Mouse (Mus musculus) gastrocnemius, postnatal 14 days (tissue): ENCODE results near the gene Ahcy. TPM values are rescaled to one million over a fixed set of nuclear protein-coding genes. Genes with fewer than 3 reads are reported as not detected.
A peak's percentile ranks its signal among the peaks of the same experiment; 100 is the strongest.
"Not testable (repeated sequence)": the region's sequence is repeated elsewhere in the genome, so short reads cannot be mapped to it uniquely, and the experiment has no call there.

Experiments
- DNase-seq: peaks from one replicate; pipeline ENCODE4 v3.0.0; 2021; ENCODE audit warnings: mixed read lengths
- intact Hi-C: fragments of 180-260 bp; cut with DNase I; formaldehyde crosslinking; loops from one replicate; pipeline ENCODE4 v1.15.1; 2025; ENCODE audit warnings: low total_unique reads
- total RNA-seq, 2 experiments: library from RNA; stranded (reverse); gene quantifications; 2 replicates each; pipeline ENCODE4 v1.2.3; 2021

Gene Ahcy
- total RNA-seq, 2 experiments from 2014 or later: 15.4 to 18.3 TPM

DNA sequence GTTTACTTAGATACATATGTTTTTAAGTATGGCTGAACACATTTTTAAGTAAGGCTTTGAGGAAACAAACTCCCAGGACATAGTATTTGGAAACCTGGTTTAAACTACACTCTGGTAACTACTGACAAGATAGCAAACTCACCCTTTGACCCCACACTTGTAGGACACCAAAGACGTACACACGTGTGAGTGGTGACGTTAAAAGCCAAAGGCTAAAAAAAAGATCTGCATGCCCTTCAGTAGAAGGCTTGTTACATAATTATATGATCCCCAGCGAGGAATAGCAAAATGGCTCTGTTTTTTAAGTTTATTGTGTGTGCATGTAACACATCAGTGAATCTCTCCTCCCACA, 5.9 kb upstream of the Ahcy start:
- intact Hi-C loops: loop anchor here (10.0 kb wide), 2 partner anchors 95 to 315 kb away; no protein-coding TSS in a partner anchor
- no peak for DNase-seq

- DNase-seq: no peak
- intact Hi-C loops: loop anchor here (10.0 kb wide), 2 partner anchors 95 to 315 kb away; no protein-coding TSS in a partner anchor
Measured at GRCm38 (mm10) chr2:155079500-155080178, 5.3 kb upstream of the Ahcy start.

GRCm38 (mm10) chr2:155075649-155076048, 1.4 kb upstream of the Ahcy start:
- intact Hi-C loops: no loop called here
- DNase-seq: no peak

- intact Hi-C loops: no loop called here
- DNase-seq: no peak
Measured at GRCm38 (mm10) chr2:155074766-155075330, 551 bp upstream of the Ahcy start.

GRCm38 (mm10) chr2:155073347-155073746, 950 bp downstream of the Ahcy start:
- DNase-seq: no peak
- intact Hi-C loops: no loop called here

DNA sequence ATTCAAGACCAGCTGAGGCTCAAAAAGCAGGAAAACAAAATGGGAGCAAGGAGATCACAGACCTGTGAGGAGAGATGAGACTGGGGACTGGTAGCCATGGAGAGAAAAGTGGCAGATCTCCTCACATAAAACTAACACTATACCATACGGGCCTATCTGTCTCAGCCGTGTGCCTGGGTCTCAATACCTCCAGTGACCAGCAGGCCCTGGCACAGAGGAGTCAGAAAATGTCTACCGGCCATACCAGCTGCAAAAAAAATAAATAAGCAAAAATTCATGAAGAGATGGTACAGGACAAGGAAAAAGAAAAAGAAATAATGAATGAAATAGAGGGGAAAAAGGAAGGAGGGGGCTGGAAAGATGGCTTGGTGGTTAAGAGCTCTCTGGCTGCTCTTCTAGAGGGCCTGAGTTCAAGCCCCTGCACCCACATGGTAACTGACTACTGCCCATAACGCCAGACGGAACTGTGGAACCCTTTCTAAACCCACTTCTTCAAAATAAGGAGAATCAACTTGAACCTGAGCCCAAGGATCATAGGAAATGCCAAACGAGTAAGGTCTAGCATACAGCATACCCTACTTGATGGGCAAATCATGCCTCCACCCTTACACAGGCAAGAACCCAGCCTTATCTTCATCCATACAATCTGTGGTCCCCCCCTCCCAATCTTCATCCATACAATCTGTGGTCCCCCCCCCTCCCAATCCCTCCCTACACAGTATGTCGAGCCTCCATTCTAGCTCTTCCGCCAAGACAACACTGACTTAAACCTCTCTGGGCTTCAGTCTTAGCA, 1.7 kb downstream of the Ahcy start:
- intact Hi-C loops: no loop called here
- DNase-seq: no peak

- no peak for DNase-seq
- intact Hi-C loops: no loop called here
Measured at GRCm38 (mm10) chr2:155071027-155071426, 3.3 kb downstream of the Ahcy start.

DNA sequence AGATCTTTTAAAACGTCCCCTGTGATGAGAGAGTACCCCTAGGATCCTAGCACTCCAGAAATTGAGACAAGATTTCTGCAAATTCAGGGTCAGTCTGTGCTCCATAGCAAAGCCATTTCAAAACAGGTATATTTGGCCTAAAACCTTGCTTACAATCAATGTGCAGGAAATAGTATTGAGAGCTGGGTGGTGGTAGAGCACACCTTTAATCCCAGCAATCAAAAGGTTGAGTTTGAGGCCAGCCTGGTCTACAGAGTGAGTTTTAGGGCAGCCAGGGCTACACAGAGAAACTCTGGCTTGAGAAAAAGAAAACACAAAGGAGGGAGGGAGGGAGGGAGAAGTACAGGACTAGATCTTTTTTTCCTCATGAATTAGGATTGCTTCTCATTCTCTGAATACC, 16.9 kb downstream of the Ahcy start:
- DNase-seq: no peak
- intact Hi-C loops: no loop called here

DNA sequence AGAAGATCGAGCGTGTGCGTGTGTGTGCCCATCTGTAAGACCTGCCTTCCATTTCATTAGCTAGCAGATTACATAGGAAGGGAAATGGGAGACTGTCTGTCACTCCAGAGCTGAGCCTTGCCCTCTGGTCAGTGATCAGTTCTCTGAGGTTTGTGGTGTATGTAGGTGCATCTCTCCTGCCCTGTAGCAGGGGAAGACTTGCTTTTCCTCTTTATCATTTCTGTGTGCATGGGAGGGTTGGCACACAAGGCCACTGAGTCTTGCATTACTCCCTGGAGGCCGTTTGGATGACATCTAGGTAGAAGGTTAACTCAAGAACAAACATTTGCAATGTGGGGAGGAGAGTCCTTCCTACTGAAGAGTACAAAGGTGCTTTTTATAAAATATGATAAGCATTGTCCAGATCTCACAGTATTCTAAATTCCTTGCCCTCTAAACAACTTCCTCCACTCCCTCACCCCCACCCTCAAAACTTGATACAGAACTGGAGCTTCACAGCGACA, 18.2 kb downstream of the Ahcy start:
- DNase-seq: no peak
- intact Hi-C loops: no loop called here

DNA sequence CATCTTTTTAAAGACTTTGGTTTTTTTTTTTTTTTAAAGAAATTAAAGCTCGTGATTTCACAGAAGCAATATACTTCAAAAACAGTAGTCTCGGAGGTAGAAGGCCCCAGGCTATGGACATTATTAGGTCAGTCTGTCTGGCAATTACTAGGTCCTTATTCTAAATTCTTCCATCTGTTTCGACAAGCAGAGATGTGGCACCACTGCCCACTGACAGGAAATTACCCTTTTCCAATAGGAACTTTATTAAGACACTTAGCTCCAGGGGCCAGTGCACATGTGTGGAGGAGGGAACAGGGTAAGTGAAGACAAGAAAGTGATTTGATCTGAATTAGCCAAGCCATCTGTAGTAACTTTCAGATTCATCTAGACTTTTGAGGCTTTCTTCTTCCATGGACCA, 19.6 kb downstream of the Ahcy start:
- no peak for DNase-seq
- intact Hi-C loops: no loop called here

DNA sequence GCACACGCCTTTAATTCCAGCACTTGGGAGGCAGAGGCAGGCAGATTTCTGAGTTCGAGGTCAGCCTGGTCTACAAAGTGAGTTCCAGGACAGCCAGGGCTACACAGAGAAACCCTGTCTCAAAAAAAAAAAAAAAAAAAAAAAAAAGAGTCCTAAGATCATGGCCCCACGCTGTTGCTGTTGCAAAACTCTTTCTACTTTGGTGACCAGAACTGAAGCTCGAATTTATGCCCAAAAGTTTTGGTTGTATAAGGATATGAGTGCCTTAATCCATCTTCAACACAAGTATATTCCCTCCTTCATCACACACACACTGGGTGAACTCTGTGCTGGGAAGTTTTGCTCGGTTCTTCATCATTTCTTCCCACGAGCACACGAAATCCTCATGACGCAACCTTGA, 20.8 kb downstream of the Ahcy start:
- DNase-seq, intact Hi-C loops: not testable (repeated sequence)

DNA sequence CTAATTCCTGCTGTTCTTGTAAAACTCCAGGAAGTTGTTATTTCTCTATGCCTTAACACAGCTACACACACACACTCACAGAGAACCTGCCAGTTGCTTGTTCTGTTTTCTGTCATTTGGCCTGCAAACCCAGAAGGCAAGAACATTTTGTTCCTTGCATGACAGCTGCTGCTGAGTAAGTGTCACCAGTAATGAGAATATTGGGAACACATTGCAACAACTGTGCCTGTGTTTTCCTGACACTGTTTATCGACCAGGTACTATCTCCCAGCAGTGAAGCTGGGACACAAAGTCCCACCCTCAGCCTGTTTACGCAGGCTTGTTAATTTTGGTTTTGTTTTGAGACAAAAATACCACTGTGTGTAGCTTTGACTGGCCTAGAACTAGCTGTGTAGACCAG, 21.6 kb downstream of the Ahcy start:
- DNase-seq: no peak
- intact Hi-C loops: no loop called here

DNA sequence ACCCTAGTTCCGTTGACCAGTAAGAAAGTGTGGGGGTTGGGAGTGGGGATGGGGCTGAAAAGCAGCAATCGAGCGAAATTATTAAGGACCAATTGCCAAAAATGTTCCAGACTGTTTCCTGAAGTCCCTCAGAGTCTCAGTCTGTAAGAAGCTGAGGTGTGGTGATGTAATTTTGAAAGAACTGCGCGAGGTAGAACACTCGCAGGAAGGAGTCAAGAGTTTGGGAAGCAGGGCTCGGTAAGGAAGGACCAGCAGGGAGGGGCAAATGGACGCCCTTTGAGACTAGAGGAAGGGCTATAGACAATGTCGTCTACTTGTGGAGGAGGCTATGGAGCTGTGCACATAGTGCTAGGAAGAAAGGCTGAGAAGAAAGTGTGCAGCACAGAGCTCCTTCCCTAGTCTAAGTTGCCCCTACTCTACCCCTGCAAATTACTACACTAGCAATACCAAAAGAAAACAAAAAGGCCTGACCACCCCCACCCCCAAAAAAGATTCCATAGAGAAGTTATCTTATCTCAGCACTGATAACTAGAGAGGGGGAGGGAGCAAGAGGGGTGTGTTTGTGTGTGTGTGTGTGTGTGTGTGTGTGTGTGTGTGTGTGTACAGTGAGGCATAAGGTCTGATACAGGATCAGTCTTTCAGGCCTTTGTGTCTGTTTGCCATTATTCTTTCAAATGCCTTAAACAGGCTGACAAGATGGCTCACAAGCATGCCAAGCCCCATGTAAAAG, 22.5 kb downstream of the Ahcy start:
- DNase-seq: no peak
- intact Hi-C loops: no loop called here

- intact Hi-C loops: no loop called here
- peak; percentile 96 for DNase-seq
Measured at GRCm38 (mm10) chr2:155050504-155051236, 23.6 kb downstream of the Ahcy start.

GRCm38 (mm10) chr2:155050108-155050503, 24.2 kb downstream of the Ahcy start:
- intact Hi-C loops: no loop called here
- DNase-seq: no peak

DNA sequence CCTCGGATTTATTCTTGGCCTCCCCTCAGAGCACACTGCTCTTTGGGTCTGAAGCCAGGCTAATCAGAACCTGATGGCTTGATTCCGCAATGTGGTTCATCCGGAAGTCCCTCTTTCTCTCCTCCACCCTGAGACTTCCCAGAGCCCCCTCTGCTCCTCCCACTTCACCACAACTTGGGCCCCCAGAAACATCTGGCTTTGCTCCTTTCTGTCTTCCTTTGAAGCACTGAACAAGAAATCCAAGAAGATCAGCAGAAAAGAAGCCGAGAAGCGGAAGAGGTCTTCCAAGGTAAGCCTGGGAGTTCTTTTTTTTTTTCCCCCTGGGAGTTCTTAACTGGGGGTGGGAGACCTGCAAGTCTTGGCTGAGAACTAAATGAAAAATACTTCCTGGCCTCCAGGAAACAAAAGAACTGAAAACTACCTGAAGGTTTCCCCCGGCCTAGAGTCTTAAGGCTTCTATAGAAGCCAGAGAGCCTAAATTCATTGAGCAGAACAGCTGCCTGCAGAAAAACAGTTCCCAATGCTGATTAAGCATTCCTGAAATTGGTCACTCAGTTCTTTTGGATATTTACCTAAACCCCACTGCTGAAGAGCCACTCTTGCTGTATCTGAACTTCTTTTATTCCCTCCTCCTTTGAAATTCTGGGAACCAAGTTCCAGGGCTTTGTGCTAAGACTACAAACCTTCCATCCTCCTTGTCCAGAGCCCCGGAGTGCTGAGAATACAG, 26.7 kb downstream of the Ahcy start:
- intact Hi-C loops: no loop called here
- no peak for DNase-seq

DNA sequence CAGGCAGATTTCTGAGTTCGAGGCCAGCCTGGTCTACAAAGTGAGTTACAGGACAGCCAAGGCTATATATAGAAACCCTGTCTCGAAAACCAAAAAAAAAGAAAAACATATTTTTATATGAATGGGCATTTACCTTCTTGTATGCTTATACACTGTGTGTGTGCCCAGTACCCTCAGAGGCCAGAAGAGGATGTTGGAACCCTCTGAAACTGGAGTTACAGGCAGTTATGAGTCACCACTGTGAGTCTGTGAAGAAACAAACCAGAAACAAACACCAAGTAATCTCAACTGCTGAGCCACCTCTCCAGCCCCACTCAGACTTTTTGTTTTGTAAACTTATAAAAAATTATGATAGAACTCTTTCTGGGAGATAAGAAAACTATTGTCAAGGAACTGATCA, 27.5 kb downstream of the Ahcy start:
- intact Hi-C loops: no loop called here

GRCm38 (mm10) chr2:155045075-155045474, 29.2 kb downstream of the Ahcy start:
- intact Hi-C loops: no loop called here
- DNase-seq: no peak

More for the DNA sequence above, 27.5 kb downstream of the Ahcy start:
- no peak for DNase-seq

DNA sequence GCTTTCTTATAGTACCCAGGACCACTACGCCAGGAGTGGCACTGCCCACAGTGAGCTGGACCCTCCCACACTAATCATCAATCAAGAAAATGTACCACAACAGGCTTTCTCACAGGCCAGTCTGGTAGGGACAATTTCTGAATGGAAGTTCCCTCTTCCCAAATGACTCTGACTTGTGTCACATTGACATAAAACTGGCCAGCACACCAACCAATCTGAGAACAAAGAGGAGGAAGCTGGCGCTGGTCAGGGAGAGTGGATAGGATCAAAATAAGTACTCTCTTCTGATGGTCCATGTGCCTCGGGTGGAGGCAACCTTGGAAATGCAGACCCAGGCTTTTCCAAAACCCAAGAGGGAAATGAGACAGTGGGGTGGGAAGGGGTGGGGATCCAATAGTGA, 29.8 kb downstream of the Ahcy start:
- intact Hi-C loops: no loop called here
- no peak for DNase-seq
